Mouse (Mus musculus): ENCODE measurements around the gene Iba57. TPM values are rescaled to one million over a fixed set of nuclear protein-coding genes. Genes with fewer than 3 reads are reported as not detected.
A peak's percentile ranks its signal among the peaks of the same experiment; 100 is the strongest.

Gene Iba57
- polyA plus RNA-seq, 1 experiment from 2014 or later = 2.4 TPM

DNA sequence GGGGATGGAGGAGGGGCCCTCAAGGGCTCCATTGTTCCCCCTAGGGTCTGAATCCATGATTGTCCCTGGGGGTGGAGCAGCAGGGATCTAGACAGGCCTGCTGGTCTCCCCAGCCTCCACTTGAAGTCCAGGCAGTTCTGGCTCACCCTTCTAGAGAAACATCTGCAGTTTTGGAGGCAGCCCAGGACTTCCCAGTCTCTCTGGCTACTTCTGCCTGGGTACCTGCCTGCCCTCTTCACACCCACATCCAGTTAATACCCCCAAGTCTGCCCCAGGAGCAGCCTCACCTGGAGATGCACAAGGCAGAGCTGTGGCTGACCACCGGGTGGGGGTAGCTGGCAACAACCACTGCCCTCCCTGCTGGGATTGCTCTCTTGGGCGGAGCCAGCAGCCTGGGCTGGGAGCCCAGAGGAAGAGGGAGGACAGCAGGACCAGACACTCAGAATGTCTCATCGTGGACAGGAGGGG is 19.4 kb upstream of the Iba57 start, which contains the start of gene Gjc2:
Gene Gjc2, minus strand, starts transcription at position 350 of the 468 bp plus-strand sequence.
- no peaks in the 10 kb centered on the region; the same call in 1 of the 2 replicates for H3K36me3 ChIP-seq (ENCODE audit: control insufficient read depth, insufficient read depth, low read length)
- ATAC-seq (replicated peaks; ENCODE audit: low FRiP score) = no peak

DNA sequence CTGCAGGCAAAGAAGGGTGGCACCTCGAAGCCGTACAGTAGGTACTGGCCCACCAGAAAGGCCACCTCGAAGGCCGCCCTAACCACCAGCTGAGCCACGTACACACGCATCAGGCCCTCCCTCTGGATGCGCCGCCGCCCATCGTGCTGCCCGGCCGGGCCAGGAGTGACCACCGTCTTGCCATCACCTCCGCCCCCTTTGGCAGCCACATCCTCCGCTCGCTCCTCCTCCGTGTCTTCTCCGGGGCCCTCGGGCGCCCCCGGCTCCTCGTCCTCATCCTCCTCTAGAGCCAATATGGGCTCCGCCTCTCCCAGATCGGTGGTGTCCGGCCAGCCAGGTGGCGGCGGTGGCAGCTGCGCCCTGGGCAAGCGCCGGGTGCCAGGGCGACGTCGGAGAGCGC is 13.4 kb upstream of the Iba57 start:
- Histone ChIP-seq H3K36me3 (ENCODE audit: control insufficient read depth, insufficient read depth, low read length) (no peaks in the 10 kb centered on the region), H3K27ac (ENCODE audit: low read depth, low read length) (no peak overlapping the region), H3K4me3 (ENCODE audit: low read depth, low read length) (no peak overlapping the region), H3K9ac (ENCODE audit: low read length) (no peak overlapping the region), H3K4me1 (replicated peaks; ENCODE audit: control insufficient read depth, insufficient read depth, low read length) (no peaks in the 10 kb centered on the region), H3K9me3 (ENCODE audit: control insufficient read depth, low read length) (no peaks in the 10 kb centered on the region), H3K4me2 (ENCODE audit: low read depth, low read length, severe bottlenecking) (no peak overlapping the region), H3K27me3 (ENCODE audit: control insufficient read depth, insufficient read depth, low read length) (peaks cover 39% of the 10 kb centered on the region)
- WGBS = 5% methylated on average over 34 of the region's 34 CpGs
- no peak for ATAC-seq (replicated peaks; ENCODE audit: low FRiP score)
- DNase-seq (ENCODE audit: low spot score) = no peak

More for the DNA sequence above, 19.4 kb upstream of the Iba57 start, which contains the start of gene Gjc2:
- Histone ChIP-seq H3K4me2 (ENCODE audit: low read depth, low read length, severe bottlenecking) (no peak within 1 kb of the TSS), H3K27me3 (ENCODE audit: control insufficient read depth, insufficient read depth, low read length) (peaks cover 8% of the 10 kb centered on the region), H3K27ac (ENCODE audit: low read depth, low read length) (no peak within 1 kb of the TSS), H3K9ac (ENCODE audit: low read length) (no peak within 1 kb of the TSS), H3K4me1 (replicated peaks; ENCODE audit: control insufficient read depth, insufficient read depth, low read length) (0 out of 2 replicates have a peak, but pooled peaks cover 2% of the 10 kb centered on the region), H3K4me3 (ENCODE audit: low read depth, low read length) (no peak within 1 kb of the TSS), H3K9me3 (ENCODE audit: control insufficient read depth, low read length) (no peaks in the 10 kb centered on the region)
- no peak for DNase-seq (ENCODE audit: low spot score)
- WGBS = 48% methylated on average over 3 of the region's 3 CpGs

DNA sequence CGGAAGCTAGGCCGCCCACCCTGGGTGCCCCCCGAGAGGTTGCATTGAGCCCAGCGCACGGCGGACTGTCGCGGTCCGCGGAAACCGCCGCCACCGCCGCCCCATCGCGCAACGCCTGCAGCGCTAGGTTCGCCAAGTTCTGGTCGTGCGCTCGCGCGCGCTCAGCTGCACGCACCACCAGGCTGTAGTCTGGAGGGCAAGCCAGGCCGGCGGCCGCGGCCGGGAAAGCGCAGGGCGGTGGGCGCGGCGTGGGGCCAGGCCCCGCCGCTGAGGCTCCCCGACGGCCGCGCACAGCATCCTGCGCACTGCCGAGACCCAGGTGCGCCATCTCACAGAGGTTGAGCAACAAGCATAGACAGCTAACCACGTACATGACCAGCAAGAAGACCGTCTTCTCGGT is 12.9 kb upstream of the Iba57 start:
- no peak overlapping the region for H3K4me3 ChIP-seq (ENCODE audit: low read depth, low read length)
- no peak overlapping the region for H3K27ac ChIP-seq (ENCODE audit: low read depth, low read length)
- no peaks in the 10 kb centered on the region for H3K9me3 ChIP-seq (ENCODE audit: control insufficient read depth, low read length)
- 4% methylated on average over 48 of the region's 48 CpGs for WGBS
- H3K9ac ChIP-seq (ENCODE audit: low read length) = no peak overlapping the region
- ATAC-seq (replicated peaks; ENCODE audit: low FRiP score) (no peak), DNase-seq (ENCODE audit: low spot score) (no peak)
- H3K36me3 ChIP-seq (ENCODE audit: control insufficient read depth, insufficient read depth, low read length) = no peaks in the 10 kb centered on the region
- H3K4me2 ChIP-seq (ENCODE audit: low read depth, low read length, severe bottlenecking) = no peak overlapping the region
- H3K4me1 ChIP-seq (replicated peaks; ENCODE audit: control insufficient read depth, insufficient read depth, low read length) = no peaks in the 10 kb centered on the region
- H3K27me3 ChIP-seq (ENCODE audit: control insufficient read depth, insufficient read depth, low read length) = peaks cover 39% of the 10 kb centered on the region

DNA sequence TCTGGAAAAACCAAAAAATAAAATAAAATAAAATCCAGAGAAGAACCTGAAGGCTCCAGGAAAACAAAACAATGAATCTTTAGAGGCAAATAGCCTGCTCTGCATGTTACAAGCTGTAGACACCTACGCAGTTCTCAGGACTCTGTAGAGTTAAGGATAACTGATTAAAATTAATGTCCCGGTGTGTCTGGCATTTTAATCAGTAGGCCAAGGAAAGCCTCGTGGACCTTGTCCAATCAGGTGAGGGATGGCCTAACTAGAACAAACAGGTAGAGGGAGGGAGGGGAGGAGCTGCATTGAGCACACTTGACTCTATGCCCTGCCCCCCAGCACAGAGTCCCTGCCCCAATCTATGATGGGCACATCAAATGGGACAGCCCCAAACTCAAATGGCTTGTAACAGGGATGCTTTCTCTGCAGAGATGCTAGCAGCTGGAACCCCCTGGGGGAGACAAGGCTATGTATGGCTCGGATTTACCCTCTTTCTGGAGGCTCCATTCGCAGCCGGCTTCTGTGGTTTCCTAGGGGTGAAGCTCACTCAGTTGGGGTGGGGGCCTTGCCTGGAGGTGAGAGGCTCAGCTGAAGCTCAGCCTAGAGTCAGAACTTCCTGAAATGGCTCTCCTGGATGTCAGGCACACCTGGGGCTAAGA is 10.8 kb upstream of the Iba57 start:
- DNase-seq (ENCODE audit: low spot score) (no peak), ATAC-seq (replicated peaks; ENCODE audit: low FRiP score) (no peak)
- Histone ChIP-seq H3K27me3 (ENCODE audit: control insufficient read depth, insufficient read depth, low read length) (peaks cover 39% of the 10 kb centered on the region), H3K4me2 (ENCODE audit: low read depth, low read length, severe bottlenecking) (no peak overlapping the region), H3K36me3 (ENCODE audit: control insufficient read depth, insufficient read depth, low read length) (no peaks in the 10 kb centered on the region), H3K27ac (ENCODE audit: low read depth, low read length) (no peak overlapping the region), H3K4me1 (replicated peaks; ENCODE audit: control insufficient read depth, insufficient read depth, low read length) (no peaks in the 10 kb centered on the region), H3K4me3 (ENCODE audit: low read depth, low read length) (no peak overlapping the region), H3K9me3 (ENCODE audit: control insufficient read depth, low read length) (no peaks in the 10 kb centered on the region), H3K9ac (ENCODE audit: low read length) (no peak overlapping the region)
- 59% methylated on average over 6 of the region's 6 CpGs for WGBS

DNA sequence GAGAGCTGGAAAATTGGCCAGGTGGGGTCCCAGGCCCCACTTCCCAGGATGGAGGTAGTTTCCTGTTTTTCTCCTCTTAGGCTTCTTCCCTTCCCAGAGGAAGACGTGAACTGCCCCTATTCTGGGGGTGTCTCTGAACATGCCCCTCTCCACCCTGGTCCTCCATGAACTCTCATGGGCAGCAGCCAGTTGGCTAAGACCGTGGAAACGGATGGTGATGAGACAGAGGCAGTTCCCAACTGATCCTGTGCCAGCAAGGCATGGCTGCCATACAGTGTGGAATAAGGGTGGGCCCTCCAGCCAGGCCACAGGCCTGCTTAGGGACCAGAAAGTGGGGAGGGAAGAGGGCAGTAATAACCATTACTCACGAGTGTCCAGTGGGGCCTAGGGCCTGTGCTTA is 7.0 kb upstream of the Iba57 start:
- Histone ChIP-seq H3K27ac (ENCODE audit: low read depth, low read length) (no peak overlapping the region), H3K27me3 (ENCODE audit: control insufficient read depth, insufficient read depth, low read length) (peaks cover 7% of the 10 kb centered on the region), H3K9ac (ENCODE audit: low read length) (no peak overlapping the region), H3K36me3 (ENCODE audit: control insufficient read depth, insufficient read depth, low read length) (no peaks in the 10 kb centered on the region), H3K4me3 (ENCODE audit: low read depth, low read length) (no peak overlapping the region), H3K4me2 (ENCODE audit: low read depth, low read length, severe bottlenecking) (no peak overlapping the region), H3K9me3 (ENCODE audit: control insufficient read depth, low read length) (no peaks in the 10 kb centered on the region), H3K4me1 (replicated peaks; ENCODE audit: control insufficient read depth, insufficient read depth, low read length) (no peaks in the 10 kb centered on the region)
- 79% methylated on average over 4 of the region's 4 CpGs for WGBS
- ATAC-seq (replicated peaks; ENCODE audit: low FRiP score) (no peak), DNase-seq (ENCODE audit: low spot score) (no peak)

DNA sequence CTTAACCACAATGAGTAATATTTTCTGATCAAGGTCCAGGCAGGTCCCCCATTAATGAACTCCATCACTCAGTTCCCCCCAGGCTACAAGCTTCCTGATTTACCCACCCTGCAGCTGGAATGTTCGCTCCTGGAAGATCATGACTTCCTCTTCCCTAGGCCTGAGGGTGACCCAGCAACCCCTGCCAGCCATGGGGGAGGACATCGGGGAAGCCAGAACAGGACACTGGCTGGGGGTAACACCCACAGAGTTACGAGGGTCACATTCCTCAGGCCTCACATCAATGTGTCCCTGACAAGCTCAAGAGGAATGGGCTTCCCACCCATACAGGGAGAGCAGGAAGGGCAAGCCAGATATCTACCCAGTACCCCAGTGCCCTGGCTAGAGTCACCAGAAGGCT is 6.3 kb upstream of the Iba57 start:
- Histone ChIP-seq H3K27ac (ENCODE audit: low read depth, low read length) (no peak overlapping the region), H3K9ac (ENCODE audit: low read length) (no peak overlapping the region), H3K4me2 (ENCODE audit: low read depth, low read length, severe bottlenecking) (no peak overlapping the region), H3K36me3 (ENCODE audit: control insufficient read depth, insufficient read depth, low read length) (no peaks in the 10 kb centered on the region), H3K4me1 (replicated peaks; ENCODE audit: control insufficient read depth, insufficient read depth, low read length) (no peaks in the 10 kb centered on the region), H3K9me3 (ENCODE audit: control insufficient read depth, low read length) (no peaks in the 10 kb centered on the region), H3K27me3 (ENCODE audit: control insufficient read depth, insufficient read depth, low read length) (no peaks in the 10 kb centered on the region; the same call in 1 of the 2 replicates), H3K4me3 (ENCODE audit: low read depth, low read length) (no peak overlapping the region)
- ATAC-seq (replicated peaks; ENCODE audit: low FRiP score) (no peak), DNase-seq (ENCODE audit: low spot score) (no peak)
- 76% methylated on average over 3 of the region's 3 CpGs for WGBS

DNA sequence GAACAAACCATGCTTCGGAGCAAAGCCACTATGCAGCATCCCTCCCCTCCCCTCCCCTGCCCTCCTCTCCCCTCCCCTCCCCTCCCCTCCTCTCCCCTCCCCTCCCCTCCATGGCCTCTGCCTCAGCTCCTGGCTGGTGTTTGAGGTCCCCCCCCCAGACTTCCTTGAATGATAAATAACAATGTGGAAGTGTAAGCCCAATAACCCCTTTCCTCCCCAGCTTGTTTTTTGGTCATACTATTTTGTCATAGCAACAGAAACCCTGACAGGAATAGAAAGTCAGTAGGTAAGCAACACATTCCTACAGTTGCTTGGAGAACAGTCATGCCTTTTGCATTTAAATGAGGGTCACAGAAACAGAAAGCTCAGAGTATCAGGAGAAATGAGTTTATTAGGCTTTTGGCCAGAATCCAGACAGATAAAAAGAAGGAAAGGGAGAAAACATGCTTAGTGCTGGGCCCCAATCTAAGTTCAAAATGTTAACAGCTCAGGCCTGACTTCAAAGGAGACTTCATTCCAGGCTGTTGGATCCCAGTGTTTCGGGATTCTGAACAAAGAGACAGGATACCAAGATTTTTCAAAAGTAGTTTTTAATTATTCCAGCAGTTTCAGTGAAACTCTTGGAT is 2.2 kb upstream of the Iba57 start:
- no peak for DNase-seq (ENCODE audit: low spot score)
- H3K36me3 ChIP-seq (ENCODE audit: control insufficient read depth, insufficient read depth, low read length) = no peaks in the 10 kb centered on the region

DNA sequence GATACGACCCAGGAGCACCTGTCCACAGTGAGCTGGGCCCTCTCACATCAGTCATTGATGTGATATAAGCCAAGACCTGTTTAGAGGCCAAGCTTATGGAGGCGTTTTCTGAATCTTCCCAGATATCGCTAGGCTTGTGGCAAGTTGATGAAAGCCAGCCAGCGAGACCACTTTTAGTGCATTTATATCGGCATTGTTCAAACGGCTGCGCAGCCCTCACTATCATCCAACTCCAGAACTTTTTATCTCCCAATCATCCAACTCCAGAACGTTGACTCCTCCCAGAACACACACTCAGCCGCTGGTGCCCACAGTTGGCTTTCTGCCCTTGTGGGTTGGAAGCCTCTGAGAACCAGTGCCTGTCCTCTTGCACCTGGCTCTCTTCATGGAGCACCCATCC is 845 bp upstream of the Iba57 start:
- Histone ChIP-seq H3K27ac (ENCODE audit: low read depth, low read length) (peak overlapping the region; percentile 97; the same call in 1 of the 2 replicates), H3K27me3 (ENCODE audit: control insufficient read depth, insufficient read depth, low read length) (no peaks in the 10 kb centered on the region), H3K4me1 (replicated peaks; ENCODE audit: control insufficient read depth, insufficient read depth, low read length) (peaks cover 2% of the 10 kb centered on the region; the same call in 1 of the 2 replicates), H3K9ac (ENCODE audit: low read length) (peak overlapping the region; percentile 96), H3K4me3 (ENCODE audit: low read depth, low read length) (peak overlapping the region; percentile 74; the same call in 1 of the 2 replicates), H3K36me3 (ENCODE audit: control insufficient read depth, insufficient read depth, low read length) (no peaks in the 10 kb centered on the region), H3K9me3 (ENCODE audit: control insufficient read depth, low read length) (no peaks in the 10 kb centered on the region), H3K4me2 (ENCODE audit: low read depth, low read length, severe bottlenecking) (peak overlapping the region; percentile 76; the same call in 1 of the 2 replicates)
- 83% methylated on average over 9 of the region's 9 CpGs for WGBS
- ATAC-seq (replicated peaks; ENCODE audit: low FRiP score) = no peak
- no peak for DNase-seq (ENCODE audit: low spot score)

More for the DNA sequence above, 2.2 kb upstream of the Iba57 start:
- H3K27ac ChIP-seq (ENCODE audit: low read depth, low read length) = no peak overlapping the region
- H3K4me1 ChIP-seq (replicated peaks; ENCODE audit: control insufficient read depth, insufficient read depth, low read length) = peaks cover 2% of the 10 kb centered on the region; the same call in 1 of the 2 replicates
- H3K9me3 ChIP-seq (ENCODE audit: control insufficient read depth, low read length) = no peaks in the 10 kb centered on the region
- H3K4me3 ChIP-seq (ENCODE audit: low read depth, low read length) = no peak overlapping the region
- no peak overlapping the region for H3K9ac ChIP-seq (ENCODE audit: low read length)
- ATAC-seq (replicated peaks; ENCODE audit: low FRiP score) = no peak
- no peaks in the 10 kb centered on the region for H3K27me3 ChIP-seq (ENCODE audit: control insufficient read depth, insufficient read depth, low read length)
- H3K4me2 ChIP-seq (ENCODE audit: low read depth, low read length, severe bottlenecking) = no peak overlapping the region
- WGBS = 49% methylated on average over 2 of the region's 2 CpGs
